Mouse (Mus musculus) cerebellum, adult 2 months (tissue): ENCODE data around the gene Gm6268.

Experiments
- CTCF ChIP-seq: fragments of 200-500 bp; IDR thresholded peaks from 2 replicates; pipeline ENCODE4 v1.5.1; 2011; ENCODE audit warnings: low read depth, mild to moderate bottlenecking, control low read depth, low read length, moderate library complexity, borderline replicate concordance; ENCODE audit not compliant: insufficient read depth
- POLR2A ChIP-seq: fragments of 200-500 bp; IDR thresholded peaks from 2 replicates; pipeline ENCODE4 v1.6.1; 2011; ENCODE audit warnings: low read length, control low read depth, borderline replicate concordance; ENCODE audit not compliant: insufficient read depth

DNA sequence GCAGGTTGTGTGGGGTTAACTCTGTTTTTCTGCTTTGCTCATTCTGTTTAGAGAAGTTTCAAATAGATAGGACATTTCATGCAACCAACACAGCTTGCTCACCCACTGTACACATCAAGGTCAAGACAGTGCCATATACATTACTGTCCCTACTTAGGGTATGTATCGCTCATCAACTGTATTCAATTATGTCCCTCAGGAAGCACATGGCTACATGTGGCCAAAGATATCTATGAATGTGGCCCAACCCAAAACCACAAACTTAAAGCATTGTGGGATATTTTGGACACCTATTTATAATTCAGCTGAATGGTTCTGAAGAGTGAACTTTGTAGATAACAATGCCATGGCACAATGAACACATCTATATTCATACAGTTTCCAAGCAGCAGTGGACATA lies 36.9 kb downstream of the Gm6268 start:
- TF ChIP-seq POLR2A (no peak), CTCF (no peak)
